Mouse (Mus musculus) stomach, postnatal 0 days (tissue): ENCODE measurements at regions not wholly inside any gene's neighbourhood (a gene's known extent, or its start where the extent isn't known, plus 50 kb on each side); places are given as distances from the start of the nearest gene placed in this dataset.

Experiments
- ATAC-seq: fragments of 200-750 bp; cut with Nextera tagmentation; 2 replicates; pipeline ENCODE4 v1.8.0; 2017; ENCODE audit not compliant: low FRiP score, low TSS enrichment
- DNase-seq: peaks from one replicate; pipeline ENCODE4 v3.0.0-alpha.2; 2016; ENCODE audit warnings: low spot score
- H3K27ac ChIP-seq: fragments of 300-500 bp; sonication (generic); replicated peaks from 2 replicates; pipeline ENCODE4 v1.5.1; 2014; ENCODE audit warnings: mild to moderate bottlenecking, control low read depth
- H3K27me3 ChIP-seq: fragments of 300-500 bp; sonication (generic); 2 replicates; pipeline ENCODE4 v1.6.1; 2014; ENCODE audit warnings: low read length; ENCODE audit not compliant: control insufficient read depth, insufficient read depth
- H3K36me3 ChIP-seq: fragments of 300-500 bp; sonication (generic); 2 replicates; pipeline ENCODE4 v1.6.1; 2014; ENCODE audit warnings: low read length, mixed read lengths; ENCODE audit not compliant: control insufficient read depth, insufficient read depth
- H3K4me1 ChIP-seq: fragments of 300-500 bp; sonication (generic); replicated peaks from 2 replicates; pipeline ENCODE4 v1.6.1; 2014; ENCODE audit warnings: antibody characterized with exemption; ENCODE audit not compliant: control insufficient read depth, insufficient read depth
- H3K4me2 ChIP-seq: fragments of 300-500 bp; sonication (generic); replicated peaks from 2 replicates; pipeline ENCODE4 v1.6.1; 2014; ENCODE audit warnings: low read depth, mild to moderate bottlenecking, control low read depth, moderate library complexity
- H3K4me3 ChIP-seq: fragments of 300-500 bp; sonication (generic); 2 replicates; pipeline ENCODE4 v1.5.1; 2014; ENCODE audit warnings: low read depth, low read length, control low read depth
- H3K9ac ChIP-seq: fragments of 300-500 bp; sonication (generic); 2 replicates; pipeline ENCODE4 v1.6.1; 2014; ENCODE audit warnings: mild to moderate bottlenecking, low read length, control low read depth, mixed read lengths
- H3K9me3 ChIP-seq: fragments of 300-500 bp; sonication (generic); 2 replicates; pipeline ENCODE4 v1.6.1; 2016; ENCODE audit warnings: low read length; ENCODE audit not compliant: control insufficient read depth
- CTCF ChIP-seq: IDR thresholded peaks from 2 replicates; pipeline ENCODE4 v1.5.1; 2016; ENCODE audit warnings: antibody characterized with exemption, low read depth, mild to moderate bottlenecking, moderate library complexity
- EP300 ChIP-seq: optimal IDR thresholded peaks from 2 replicates; pipeline ENCODE3; 2016; ENCODE audit warnings: antibody characterized with exemption
- WGBS: fragments of 180-500 bp; shearing (Covaris S2); extraction: QIAGEN DNeasy Blood & Tissue Kit; methylation state at CpG from one replicate; pipeline ENCODE4 v1.1.7; 2014; 5-methylcytosine and 5-hydroxymethylcytosine counted together

- Histone ChIP-seq H3K4me3 (no peak overlapping the region), H3K4me1 (no peaks in the 10 kb centered on the region), H3K9ac (no peak overlapping the region), H3K27ac (no peak overlapping the region), H3K27me3 (no peaks in the 10 kb centered on the region), H3K9me3 (no peaks in the 10 kb centered on the region), H3K4me2 (no peak overlapping the region), H3K36me3 (no peaks in the 10 kb centered on the region)
- 81% methylated on average over 1 of the region's 1 CpGs for WGBS
- DNase-seq (no peak), ATAC-seq (no peak)
- TF ChIP-seq EP300 (no peak), CTCF (no peak)
These were observed 177.0 kb upstream of the 2610301B20Rik start for GRCm38 (mm10) chr4:10697225-10697836.

DNA sequence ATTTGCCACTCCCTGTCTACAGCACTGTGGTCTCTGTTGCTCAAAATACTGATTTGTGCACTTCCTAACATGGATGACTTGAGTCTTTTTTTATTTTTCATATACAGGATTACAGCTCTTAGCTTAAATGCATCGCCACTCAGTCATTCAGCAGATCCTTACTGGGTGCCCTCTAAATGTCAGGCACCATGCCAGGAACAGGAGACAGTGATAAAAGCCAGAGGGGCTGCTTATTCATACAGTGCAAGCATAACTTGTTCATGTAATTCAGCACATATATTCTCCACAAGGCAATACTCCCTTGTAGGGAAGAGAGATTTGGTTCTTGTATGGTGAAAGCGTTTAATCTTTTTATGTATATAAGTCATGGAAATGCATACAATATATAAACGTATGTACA lies 175.7 kb upstream of the 2610301B20Rik start:
- WGBS = 54% methylated on average over 3 of the region's 3 CpGs
- H3K4me3 ChIP-seq = no peak overlapping the region
- TF ChIP-seq CTCF (no peak), EP300 (no peak)
- no peaks in the 10 kb centered on the region for H3K27me3 ChIP-seq
- no peaks in the 10 kb centered on the region for H3K4me1 ChIP-seq
- H3K4me2 ChIP-seq = no peak overlapping the region
- no peaks in the 10 kb centered on the region for H3K36me3 ChIP-seq
- H3K27ac ChIP-seq = no peak overlapping the region
- H3K9ac ChIP-seq = no peak overlapping the region
- ATAC-seq (no peak), DNase-seq (no peak)
- H3K9me3 ChIP-seq = no peaks in the 10 kb centered on the region

GRCm38 (mm10) chr4:10701479-10701878 lies 172.8 kb upstream of the 2610301B20Rik start:
- DNase-seq = no peak
- 50% methylated on average over 10 of the region's 10 CpGs for WGBS
- ATAC-seq = no peak
- Histone ChIP-seq H3K27me3 (no peaks in the 10 kb centered on the region), H3K4me3 (no peak overlapping the region), H3K36me3 (no peaks in the 10 kb centered on the region), H3K9me3 (no peaks in the 10 kb centered on the region), H3K27ac (no peak overlapping the region), H3K9ac (no peak overlapping the region), H3K4me2 (no peak overlapping the region), H3K4me1 (no peaks in the 10 kb centered on the region)
- TF ChIP-seq EP300 (no peak), CTCF (no peak)

DNA sequence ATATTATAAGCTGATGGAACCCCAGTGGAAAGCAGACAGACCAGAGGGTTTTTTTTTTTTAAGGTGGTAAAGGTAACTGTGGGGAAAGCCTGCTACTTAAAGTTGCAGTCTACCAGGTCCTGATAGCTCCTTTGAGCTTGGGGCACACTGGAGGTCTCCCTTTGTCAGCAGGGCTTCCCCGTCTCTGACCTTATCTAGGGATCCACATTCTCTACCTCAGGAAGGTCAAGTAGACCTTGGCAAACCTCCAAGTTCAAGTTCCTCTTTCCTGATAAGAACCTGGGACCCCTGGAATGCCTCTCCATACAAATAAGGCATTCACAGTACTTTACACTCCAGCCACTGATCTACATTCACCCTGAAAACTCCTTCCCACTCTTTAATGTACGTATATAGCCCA lies 171.1 kb upstream of the 2610301B20Rik start:
- no peak for ATAC-seq
- Histone ChIP-seq H3K36me3 (no peaks in the 10 kb centered on the region), H3K9me3 (no peaks in the 10 kb centered on the region), H3K4me2 (no peak overlapping the region), H3K4me1 (no peaks in the 10 kb centered on the region), H3K4me3 (no peak overlapping the region), H3K9ac (no peak overlapping the region), H3K27me3 (no peaks in the 10 kb centered on the region), H3K27ac (no peak overlapping the region)
- WGBS = 67% methylated on average over 2 of the region's 2 CpGs
- DNase-seq = no peak
- TF ChIP-seq CTCF = no peak
- TF ChIP-seq EP300 = no peak

- Histone ChIP-seq H3K27me3 (no peaks in the 10 kb centered on the region), H3K4me3 (no peak overlapping the region), H3K27ac (no peak overlapping the region), H3K9me3 (no peaks in the 10 kb centered on the region), H3K4me1 (no peaks in the 10 kb centered on the region), H3K36me3 (no peaks in the 10 kb centered on the region), H3K4me2 (no peak overlapping the region), H3K9ac (no peak overlapping the region)
- no peak for DNase-seq
- no peak for ATAC-seq
- 71% methylated on average over 7 of the region's 7 CpGs for WGBS
- no peak for TF ChIP-seq EP300
- TF ChIP-seq CTCF = no peak
These were observed 167.2 kb upstream of the 2610301B20Rik start for GRCm38 (mm10) chr4:10707016-10707657.

DNA sequence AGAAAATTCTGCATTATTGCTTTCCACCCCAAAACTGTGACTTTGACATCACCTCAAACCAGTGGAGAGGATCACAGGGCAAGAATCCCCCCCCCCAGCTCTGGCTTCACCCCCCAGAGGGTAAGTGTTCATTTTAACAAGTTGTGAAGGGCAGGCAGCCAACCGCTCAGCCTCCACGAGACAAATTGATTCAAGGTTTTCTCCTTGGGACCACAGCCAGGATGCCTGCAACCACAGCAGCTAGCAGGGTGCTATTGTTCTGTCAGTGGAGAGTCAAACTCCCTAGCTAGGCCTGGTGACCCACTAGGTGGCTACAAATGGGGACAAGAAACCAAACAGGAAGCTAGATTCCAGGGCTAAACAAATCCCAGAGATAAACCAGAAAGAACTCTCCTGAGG lies 166.6 kb upstream of the 2610301B20Rik start:
- no peak overlapping the region for H3K9ac ChIP-seq
- 36% methylated on average over 2 of the region's 2 CpGs for WGBS
- no peak overlapping the region for H3K4me2 ChIP-seq
- no peak for TF ChIP-seq CTCF
- TF ChIP-seq EP300 = no peak
- H3K27me3 ChIP-seq = no peaks in the 10 kb centered on the region
- no peaks in the 10 kb centered on the region for H3K4me1 ChIP-seq
- no peak for ATAC-seq
- H3K36me3 ChIP-seq = no peaks in the 10 kb centered on the region
- no peak for DNase-seq
- no peak overlapping the region for H3K27ac ChIP-seq
- H3K9me3 ChIP-seq = no peaks in the 10 kb centered on the region
- H3K4me3 ChIP-seq = no peak overlapping the region
